Mouse (Mus musculus): ENCODE results near the gene Lyrm2.

Gene Lyrm2

DNA sequence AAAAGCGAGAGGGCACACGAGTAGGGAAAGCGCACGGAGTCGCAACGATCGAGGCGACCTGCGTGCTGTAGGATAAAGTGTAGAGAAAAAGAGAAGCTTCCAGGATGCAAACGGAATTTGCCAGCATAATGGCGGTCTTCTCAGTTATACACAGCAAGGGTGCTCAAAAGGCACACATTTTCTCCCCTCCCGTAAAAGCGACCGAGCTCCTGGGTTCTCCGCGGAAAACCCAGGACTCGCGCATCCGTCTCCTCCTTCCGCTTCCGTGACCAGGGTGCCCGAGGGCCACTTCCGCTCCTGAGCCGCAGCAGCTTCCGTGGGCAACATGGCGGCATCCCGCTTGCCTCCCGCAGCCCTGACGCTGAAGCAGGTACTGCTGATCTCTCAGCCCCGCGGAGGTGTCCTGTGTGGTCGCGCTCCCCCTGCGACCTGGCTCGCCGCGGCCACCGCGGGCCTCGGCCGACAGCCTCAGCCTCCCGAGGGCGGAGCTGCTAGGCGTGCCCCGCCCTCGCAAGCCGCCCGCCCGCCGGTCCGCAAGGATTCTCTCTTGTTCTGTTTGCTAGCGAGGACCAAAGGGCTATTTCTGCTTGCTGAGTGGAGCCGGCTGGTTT is at the start of gene Lyrm2:
Gene Lyrm2, plus strand, starts transcription at position 288 of the 611 bp plus-strand sequence.
- TF ChIP-seq GATA4 (IDR thresholded peaks at IDR 0.05; ENCODE audit: insufficient replicate concordance, low read length): no peak

DNA sequence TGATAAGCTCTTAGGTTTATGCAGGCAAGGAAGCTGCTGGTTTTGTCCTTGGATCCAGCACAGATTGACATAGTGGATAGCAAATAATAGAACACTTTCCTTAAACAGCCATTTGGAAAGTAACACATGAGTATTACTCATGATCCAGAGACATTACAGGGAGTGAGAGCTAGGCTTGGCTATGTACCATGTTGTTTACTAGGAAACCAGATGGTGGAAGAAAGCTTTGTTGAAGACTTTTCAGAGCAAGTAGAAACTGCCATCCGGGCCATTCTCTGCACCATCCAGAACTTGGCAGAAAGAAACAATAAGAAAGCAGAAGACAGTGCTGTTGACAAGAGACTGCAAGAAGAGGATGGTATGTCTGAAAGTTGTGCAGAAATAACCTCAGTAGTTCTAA is 49.3 kb upstream of the Lyrm2 start:
- no peak for TF ChIP-seq GATA4 (IDR thresholded peaks at IDR 0.05; ENCODE audit: insufficient replicate concordance, low read length)

DNA sequence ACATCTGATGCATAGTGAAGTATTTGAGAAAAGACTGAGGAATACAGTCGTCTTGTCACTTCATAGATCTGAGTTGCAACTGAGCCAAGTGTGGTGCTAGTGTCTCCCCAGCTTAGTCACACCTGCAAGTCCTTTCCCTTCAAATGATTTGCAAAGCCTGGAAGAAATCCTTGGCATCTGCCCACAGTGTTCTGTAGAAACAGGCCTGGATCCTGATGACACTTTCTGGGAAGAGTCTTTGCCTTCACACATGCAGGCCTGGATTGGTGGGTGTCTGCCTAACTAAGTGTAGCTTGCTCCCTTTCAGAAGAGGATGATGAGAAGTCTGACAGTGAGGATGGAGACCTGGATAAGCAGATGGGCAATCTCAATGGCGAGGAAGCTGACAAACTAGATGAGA is 42.6 kb upstream of the Lyrm2 start:
- TF ChIP-seq GATA4 (IDR thresholded peaks at IDR 0.05; ENCODE audit: insufficient replicate concordance, low read length): no peak

DNA sequence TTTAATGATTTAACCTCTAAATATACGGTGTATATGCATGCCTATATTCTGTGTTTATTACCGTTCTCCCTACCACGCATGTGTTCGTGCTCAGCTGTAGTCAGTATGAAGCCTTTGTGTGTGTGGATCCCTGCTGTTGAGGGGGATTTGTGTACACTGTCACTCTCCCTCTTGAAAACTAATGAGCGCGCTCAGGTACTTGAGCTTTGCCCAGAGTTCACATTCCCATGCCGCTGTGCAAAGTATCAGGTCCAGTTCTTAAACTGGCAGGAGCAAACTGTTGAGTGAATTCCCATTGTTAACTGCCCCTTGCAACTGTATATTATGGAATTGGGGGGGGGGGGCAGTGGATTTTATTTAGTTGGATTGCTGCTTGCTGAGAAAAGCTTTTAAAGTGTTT is 32.6 kb upstream of the Lyrm2 start:
- no peak for TF ChIP-seq GATA4 (IDR thresholded peaks at IDR 0.05; ENCODE audit: insufficient replicate concordance, low read length)

DNA sequence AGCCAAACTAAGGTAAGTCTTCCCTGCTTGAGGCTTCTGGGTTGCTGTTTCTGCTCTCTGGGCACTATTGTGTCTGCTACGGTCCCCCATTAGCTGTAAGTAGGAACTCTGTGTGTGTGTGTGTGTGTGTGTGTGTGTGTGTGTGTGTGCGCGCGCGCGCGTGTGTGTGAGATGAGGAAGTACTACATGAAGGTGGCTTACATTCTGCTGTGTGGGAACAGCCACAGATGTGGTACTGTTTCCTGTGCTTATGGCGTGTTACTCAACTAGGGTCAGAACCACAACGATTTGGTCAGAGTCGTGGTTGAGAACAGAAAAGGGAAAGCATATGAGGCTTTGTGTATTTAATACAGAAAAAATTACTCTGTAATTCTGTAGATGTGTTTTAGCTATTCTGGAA is 32.0 kb upstream of the Lyrm2 start:
- no peak for TF ChIP-seq GATA4 (IDR thresholded peaks at IDR 0.05; ENCODE audit: insufficient replicate concordance, low read length)

DNA sequence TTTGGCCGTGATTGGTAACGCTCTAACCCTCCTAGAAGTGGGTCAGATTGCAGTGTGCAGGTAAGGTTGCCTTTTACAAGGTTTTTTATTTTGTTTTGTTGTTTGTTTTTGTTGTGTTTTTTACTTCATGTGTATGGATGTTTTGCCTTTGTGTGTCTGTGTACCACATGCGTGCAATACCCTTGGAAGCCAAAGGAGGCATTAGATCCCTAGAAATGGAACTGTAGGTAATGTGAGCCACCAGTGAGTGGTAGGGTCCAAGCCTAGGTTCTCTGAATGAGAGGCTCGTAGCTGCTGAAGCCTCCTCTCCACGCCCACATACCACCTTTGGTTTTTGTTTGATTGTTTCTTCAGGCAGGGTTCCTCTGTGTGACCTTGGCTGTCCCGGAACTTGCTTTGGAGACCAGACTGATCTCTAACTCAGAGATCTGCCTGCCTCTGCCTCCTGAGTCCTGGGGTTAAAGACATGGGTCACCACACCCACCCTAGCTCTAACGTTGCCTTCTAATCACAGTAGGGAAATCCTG is 29.7 kb upstream of the Lyrm2 start:
- TF ChIP-seq GATA4 (IDR thresholded peaks at IDR 0.05; ENCODE audit: insufficient replicate concordance, low read length): no peak

DNA sequence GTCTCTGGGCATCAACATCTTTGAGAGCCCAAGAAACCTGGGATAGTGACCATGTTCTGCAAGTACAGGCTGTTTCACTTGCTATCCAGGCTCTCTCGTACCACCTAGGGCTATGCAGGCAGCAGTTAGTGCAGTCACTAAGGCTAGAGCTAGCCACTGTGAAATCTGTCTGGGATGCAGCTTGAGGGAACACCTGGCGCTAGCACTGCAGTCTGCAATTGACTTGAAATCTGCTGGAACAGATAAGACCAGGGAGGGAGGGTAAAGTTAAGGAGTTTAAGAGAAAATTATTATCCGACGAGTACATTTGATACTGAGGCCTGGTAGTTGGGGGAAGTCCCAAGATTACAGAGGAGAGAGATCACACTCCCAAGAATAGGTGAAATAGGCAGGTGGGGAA is 20.1 kb upstream of the Lyrm2 start:
- TF ChIP-seq GATA4 (IDR thresholded peaks at IDR 0.05; ENCODE audit: insufficient replicate concordance, low read length): no peak

DNA sequence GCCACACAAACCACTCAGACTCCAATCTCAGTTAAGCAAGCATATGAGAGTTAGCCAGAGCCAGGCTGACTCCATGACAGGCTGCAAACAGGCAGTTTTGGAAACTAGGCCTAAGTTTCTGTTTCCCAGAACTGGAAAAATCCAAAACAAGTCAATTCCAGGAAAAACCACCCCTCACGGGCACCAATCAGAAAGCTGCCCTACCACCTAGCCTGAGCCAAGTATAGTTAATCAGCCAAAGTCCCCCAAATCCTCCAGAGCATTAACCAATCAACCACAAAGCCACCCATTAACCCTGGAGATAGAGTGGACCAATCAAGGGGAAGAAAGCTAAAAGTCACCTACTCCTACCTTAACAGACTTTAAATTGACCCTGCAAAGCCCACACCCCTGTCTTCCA is 12.9 kb upstream of the Lyrm2 start:
- TF ChIP-seq GATA4 (IDR thresholded peaks at IDR 0.05; ENCODE audit: insufficient replicate concordance, low read length): no peak

DNA sequence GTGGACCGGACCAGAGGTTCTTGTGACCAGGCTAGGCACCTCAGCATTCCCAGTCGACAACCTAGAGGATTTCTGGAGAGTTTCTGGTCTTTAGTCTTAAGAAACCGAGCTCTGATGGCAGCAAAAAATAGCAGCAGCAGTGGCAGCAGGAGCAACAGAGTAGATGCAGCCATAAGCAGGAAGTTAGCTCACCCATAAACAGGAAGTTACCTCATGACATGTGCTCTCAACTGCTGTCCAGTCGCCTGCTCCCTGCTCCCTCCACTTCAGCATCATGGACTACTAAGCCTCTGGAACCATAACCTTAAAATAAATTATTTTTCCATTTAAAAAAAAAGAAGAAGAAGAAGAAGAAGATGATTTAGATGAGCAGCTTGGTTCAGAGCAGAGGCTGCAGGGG is 11.0 kb upstream of the Lyrm2 start:
- no peak for TF ChIP-seq GATA4 (IDR thresholded peaks at IDR 0.05; ENCODE audit: insufficient replicate concordance, low read length)

DNA sequence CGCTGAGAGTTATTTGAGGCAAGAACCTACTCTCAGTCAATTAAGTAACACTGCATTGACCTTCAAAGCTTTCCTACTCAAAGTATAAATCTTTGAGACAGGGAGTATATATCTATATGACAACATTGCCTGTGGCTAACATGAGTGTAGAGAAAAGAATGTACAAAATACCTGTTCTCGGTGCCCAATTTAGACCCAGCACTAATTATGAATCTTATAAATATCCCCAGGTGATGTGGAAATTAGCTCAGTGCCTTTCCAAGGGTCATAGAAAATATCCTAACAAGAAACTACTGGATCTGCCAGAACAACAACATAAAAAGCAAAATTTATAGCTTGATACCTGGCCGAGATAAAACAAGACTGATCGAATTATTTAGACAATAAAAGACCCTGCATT is 1.1 kb upstream of the Lyrm2 start:
- no peak for TF ChIP-seq GATA4 (IDR thresholded peaks at IDR 0.05; ENCODE audit: insufficient replicate concordance, low read length)

DNA sequence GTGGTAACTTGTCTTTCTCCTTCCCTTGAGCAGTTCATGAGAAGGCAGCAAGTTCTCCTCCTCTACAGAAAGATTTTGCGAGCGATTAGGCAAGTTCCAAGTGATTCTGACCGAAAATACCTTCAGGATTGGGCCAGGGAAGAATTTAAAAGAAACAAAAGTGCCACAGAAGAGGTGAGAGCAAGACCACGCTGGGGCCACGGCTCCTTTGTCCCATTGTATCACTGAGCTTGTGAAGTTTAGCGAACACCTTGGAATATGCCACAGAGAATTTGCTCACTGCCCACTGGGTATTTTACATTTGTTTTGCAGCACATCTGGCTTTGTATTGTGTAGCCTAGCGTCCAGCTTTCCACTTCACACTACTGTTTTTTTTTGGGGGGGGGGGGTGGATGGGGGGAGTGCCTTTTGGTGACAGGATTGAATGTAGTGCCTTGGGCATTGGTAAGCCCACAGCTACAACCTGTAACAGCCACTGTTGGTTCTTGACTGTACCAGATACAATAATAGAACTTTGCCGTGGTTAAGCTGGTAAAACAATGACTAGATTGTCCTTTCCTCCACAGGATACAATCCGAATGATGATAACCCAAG is 621 bp downstream of the Lyrm2 start:
- TF ChIP-seq GATA4 (IDR thresholded peaks at IDR 0.05; ENCODE audit: insufficient replicate concordance, low read length): no peak

DNA sequence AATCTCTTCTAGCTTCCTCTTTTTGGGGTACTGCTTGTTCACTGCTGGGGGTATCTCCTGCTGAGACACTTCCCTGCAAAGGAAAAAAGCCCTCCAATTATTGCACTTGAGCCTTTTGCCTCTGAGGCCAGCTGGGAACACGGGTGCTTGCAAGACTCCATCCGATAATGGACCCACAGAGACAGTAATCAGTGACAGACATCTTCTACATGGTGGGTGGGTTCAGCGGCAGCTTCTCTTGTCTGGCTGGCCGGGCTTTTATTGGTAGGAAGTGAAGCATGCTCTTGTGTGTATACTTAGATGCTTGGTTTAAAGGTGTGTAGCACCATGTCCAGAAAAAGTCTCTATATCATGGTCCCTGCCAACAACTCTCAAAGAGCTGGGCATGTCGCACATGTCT is 17.4 kb downstream of the Lyrm2 start:
- no peak for TF ChIP-seq GATA4 (IDR thresholded peaks at IDR 0.05; ENCODE audit: insufficient replicate concordance, low read length)

DNA sequence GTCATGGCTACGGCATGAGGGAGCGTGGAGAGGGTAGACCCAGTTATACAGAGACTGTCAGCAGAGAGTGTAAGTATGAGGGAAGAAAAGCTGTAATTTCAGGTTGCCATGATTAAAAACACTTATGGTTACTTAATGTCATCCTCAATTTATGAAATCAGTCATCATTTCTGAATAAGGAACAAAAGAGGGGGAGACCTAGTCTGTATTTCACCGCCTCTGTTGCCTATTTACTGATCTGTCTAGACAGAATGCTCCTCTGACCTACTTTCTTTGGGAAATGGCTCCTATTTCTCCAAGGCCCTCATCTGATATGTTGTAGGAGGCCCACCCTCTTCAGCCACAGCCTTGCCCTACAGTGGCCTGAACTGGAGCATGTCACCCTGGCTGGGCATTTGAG is 20.6 kb downstream of the Lyrm2 start:
- no peak for TF ChIP-seq GATA4 (IDR thresholded peaks at IDR 0.05; ENCODE audit: insufficient replicate concordance, low read length)

DNA sequence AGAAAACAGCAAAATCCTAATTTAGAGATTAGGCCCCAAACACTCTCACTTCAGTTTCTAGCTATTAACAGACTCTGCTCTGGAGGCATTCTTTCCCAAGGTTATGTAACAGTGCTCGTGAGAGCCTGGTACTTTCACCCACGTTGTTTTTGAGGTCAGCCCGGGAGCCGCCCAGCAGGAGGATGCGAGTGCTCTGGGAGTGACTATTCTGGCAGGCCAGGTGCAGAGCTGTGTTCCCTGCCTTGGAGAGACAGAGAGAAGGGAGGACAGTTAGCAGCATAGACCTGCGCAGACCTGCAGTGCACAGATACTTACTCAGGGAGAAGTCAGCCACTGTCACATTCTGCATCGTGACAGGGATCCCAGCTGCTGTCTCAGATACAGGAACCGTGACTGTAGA is 24.2 kb downstream of the Lyrm2 start:
- TF ChIP-seq GATA4 (IDR thresholded peaks at IDR 0.05; ENCODE audit: insufficient replicate concordance, low read length): no peak

DNA sequence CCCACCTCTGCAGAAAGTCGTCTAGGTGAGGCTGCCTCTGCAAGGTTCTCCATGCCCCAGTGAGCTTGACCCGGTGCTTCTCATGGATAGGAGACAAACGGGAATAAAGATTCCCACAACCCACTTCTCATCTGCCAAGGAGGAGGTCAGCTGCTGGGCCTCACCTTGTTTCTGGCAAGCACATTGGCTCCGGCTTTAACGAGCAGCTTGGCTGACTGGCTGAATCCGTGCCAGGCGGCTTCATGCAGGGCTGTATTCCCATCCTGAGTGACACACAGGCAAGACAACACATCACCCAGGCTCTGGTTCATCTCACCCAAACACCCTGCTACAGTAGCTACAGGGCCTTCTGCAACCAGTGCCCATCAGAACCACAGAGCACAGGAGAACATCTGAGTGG is 26.9 kb downstream of the Lyrm2 start:
- no peak for TF ChIP-seq GATA4 (IDR thresholded peaks at IDR 0.05; ENCODE audit: insufficient replicate concordance, low read length)

DNA sequence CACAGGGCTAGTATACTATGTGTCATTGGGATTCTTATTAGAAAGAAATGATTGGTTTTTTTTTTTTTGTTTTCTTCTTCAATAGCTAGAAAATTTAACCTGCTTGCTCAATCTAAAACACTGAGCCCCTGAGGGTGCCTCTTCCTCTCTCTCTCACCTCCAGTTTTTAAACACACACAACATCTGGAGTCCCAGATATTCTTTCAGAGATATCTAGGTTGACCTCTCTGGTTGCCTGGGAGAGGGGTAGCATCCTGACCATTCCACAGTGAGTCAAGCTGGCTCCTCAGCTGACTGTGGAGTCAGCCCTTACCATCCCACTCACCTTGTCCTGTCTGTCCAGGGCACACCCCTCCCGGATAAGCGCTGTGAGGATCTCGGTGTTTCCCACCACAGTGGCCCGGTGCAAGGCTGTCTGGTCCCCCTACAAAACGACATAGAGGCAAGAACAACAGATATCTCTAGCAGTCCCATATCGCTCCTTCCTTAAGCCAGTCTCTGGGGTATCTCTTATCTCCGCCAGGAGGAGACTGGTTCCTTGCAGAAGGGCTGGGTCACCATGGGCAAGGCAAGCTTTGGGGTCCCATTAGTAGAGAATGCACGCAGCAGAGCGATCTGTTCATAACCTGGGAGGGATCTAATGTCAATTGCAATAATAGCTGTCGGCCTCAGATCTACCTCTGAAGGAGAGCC is 28.5 kb downstream of the Lyrm2 start:
- no peak for TF ChIP-seq GATA4 (IDR thresholded peaks at IDR 0.05; ENCODE audit: insufficient replicate concordance, low read length)
